Mouse (Mus musculus) hindbrain, postnatal 0 days (tissue): ENCODE measurements at regions not wholly inside any gene's neighbourhood (a gene's known extent, or its start where the extent isn't known, plus 50 kb on each side); places are given as distances from the start of the nearest gene placed in this dataset.

ENCODE experiments used
- ATAC-seq: fragments of 200-750 bp; cut with Nextera tagmentation; 2 replicates; pipeline ENCODE4 v1.8.0; 2017; ENCODE audit warnings: mild to moderate bottlenecking, moderate TSS enrichment, moderate library complexity
- DNase-seq: peaks from one replicate; pipeline ENCODE4 v3.0.0-alpha.2; 2015; ENCODE audit warnings: low spot score
- H3K27ac ChIP-seq: fragments of 300-500 bp; sonication (generic); 2 replicates; pipeline ENCODE4 v1.5.1; 2014; ENCODE audit warnings: mild to moderate bottlenecking
- H3K27me3 ChIP-seq: fragments of 300-500 bp; sonication (generic); 2 replicates; pipeline ENCODE4 v1.6.1; 2014; ENCODE audit warnings: low read length, mixed read lengths; ENCODE audit not compliant: insufficient read depth
- H3K36me3 ChIP-seq: fragments of 300-500 bp; sonication (generic); 2 replicates; pipeline ENCODE4 v1.6.1; 2014; ENCODE audit warnings: low read length, mixed read lengths; ENCODE audit not compliant: insufficient read depth
- H3K4me1 ChIP-seq: fragments of 300-500 bp; sonication (generic); 2 replicates; pipeline ENCODE4 v1.6.1; 2014; ENCODE audit warnings: antibody characterized with exemption, low read length, mixed read lengths; ENCODE audit not compliant: insufficient read depth
- H3K4me2 ChIP-seq: fragments of 300-500 bp; sonication (generic); 2 replicates; pipeline ENCODE4 v1.6.1; 2014; ENCODE audit warnings: low read depth, mild to moderate bottlenecking, low read length, moderate library complexity, mixed read lengths
- H3K4me3 ChIP-seq: fragments of 300-500 bp; sonication (generic); 2 replicates; pipeline ENCODE4 v1.5.1; 2014; ENCODE audit warnings: low read length
- H3K9ac ChIP-seq: fragments of 300-500 bp; sonication (generic); replicated peaks from 2 replicates; pipeline ENCODE4 v1.6.1; 2014; ENCODE audit warnings: mild to moderate bottlenecking, low read length, moderate library complexity, mixed read lengths
- H3K9me3 ChIP-seq: fragments of 300-500 bp; sonication (generic); 2 replicates; pipeline ENCODE4 v1.6.1; 2016; ENCODE audit warnings: low read length, mixed read lengths
- CTCF ChIP-seq: IDR thresholded peaks from 2 replicates; pipeline ENCODE4 v1.5.1; 2016; ENCODE audit warnings: antibody characterized with exemption, control low read depth, low read depth
- WGBS: fragments of 180-500 bp; shearing (Covaris S2); extraction: QIAGEN DNeasy Blood & Tissue Kit; methylation state at CpG from one replicate; pipeline ENCODE4 v1.1.7; 2014; 5-methylcytosine and 5-hydroxymethylcytosine counted together

DNA sequence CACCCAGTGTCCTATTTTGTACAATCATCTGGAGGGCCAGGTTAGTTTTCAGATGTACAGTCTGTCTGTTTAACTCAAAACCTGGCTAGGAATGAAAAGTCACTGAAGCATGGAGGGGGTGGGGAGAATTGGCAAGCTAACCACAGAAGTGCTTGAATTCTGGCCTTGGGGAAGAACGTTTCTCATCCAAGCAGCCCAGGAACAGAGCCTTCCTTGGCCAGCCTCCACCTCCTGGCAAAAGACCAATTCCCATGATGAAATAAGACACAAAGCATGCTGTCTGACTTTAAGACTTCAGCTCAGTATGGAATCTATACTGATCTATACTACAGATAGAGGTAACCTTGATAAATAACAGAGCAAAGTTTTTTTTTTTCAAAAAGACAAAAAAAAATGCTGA lies 80.3 kb upstream of the Zfp648 start:
- Histone ChIP-seq H3K4me2 (no peak overlapping the region), H3K4me1 (peaks cover 5% of the 10 kb centered on the region), H3K9ac (no peak overlapping the region), H3K4me3 (no peak overlapping the region), H3K9me3 (no peaks in the 10 kb centered on the region), H3K36me3 (no peaks in the 10 kb centered on the region), H3K27ac (peak overlapping the region; percentile 48; the same call in 1 of the 2 replicates), H3K27me3 (no peaks in the 10 kb centered on the region)
- WGBS = 11% methylated on average over 1 of the region's 1 CpGs
- ATAC-seq (peak; percentile 68), DNase-seq (peak; percentile 83)
- no peak for TF ChIP-seq CTCF

DNA sequence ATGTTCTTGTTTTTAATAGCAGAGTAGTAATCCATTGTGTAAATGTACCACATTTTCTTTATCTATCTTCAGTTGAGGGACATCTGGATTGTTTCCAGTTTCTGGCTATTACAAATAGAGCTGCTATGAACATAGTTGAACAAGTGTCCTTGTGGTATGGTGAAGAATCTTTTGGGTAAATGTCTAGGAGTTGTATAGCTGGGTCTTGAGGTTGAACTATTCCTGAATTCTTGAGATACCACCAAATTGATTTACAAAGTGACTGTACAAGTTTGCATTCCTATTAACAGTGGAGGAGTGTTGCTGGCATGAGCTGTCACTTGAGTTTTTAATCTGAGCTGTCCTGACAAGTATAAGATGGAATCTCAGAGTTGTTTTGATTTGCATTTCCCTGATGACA lies 76.0 kb upstream of the Zfp648 start:
- Histone ChIP-seq H3K4me3 (no peak overlapping the region), H3K27me3 (no peaks in the 10 kb centered on the region), H3K4me1 (no peaks in the 10 kb centered on the region), H3K9me3 (no peaks in the 10 kb centered on the region), H3K9ac (no peak overlapping the region), H3K27ac (no peak overlapping the region), H3K4me2 (no peak overlapping the region), H3K36me3 (no peaks in the 10 kb centered on the region)
- ATAC-seq (no peak), DNase-seq (no peak)
- no peak for TF ChIP-seq CTCF

GRCm38 (mm10) chr1:154126487-154126886 lies 74.5 kb upstream of the Zfp648 start:
- Histone ChIP-seq H3K9me3 (no peaks in the 10 kb centered on the region), H3K4me3 (no peak overlapping the region), H3K4me1 (no peaks in the 10 kb centered on the region), H3K27me3 (no peaks in the 10 kb centered on the region), H3K9ac (no peak overlapping the region), H3K36me3 (no peaks in the 10 kb centered on the region), H3K4me2 (no peak overlapping the region), H3K27ac (no peak overlapping the region)
- ATAC-seq = no peak
- DNase-seq = no peak
- TF ChIP-seq CTCF = no peak
- WGBS = 75% methylated on average over 4 of the region's 4 CpGs

DNA sequence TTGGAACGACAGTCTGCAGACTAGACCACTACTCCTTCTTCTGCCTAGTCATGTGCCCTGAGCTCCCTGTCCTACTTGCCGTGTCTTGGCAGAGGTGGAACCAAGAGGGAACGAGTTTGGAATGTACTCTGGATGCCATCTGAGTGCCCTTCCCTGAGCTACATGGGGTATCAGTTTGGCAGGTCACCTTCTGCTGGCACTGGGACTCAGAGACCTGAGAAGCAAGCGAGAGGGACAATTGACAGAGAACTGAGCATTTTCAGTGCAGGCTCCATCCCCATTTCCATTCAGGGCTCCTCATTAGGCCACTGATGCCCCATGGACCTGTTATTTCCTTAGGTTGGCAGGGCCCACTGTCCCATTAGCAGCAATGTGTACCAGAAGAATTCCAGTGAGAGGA lies 61.5 kb upstream of the Zfp648 start:
- Histone ChIP-seq H3K27me3 (no peaks in the 10 kb centered on the region), H3K9ac (no peak overlapping the region), H3K4me1 (no peaks in the 10 kb centered on the region), H3K4me3 (no peak overlapping the region), H3K9me3 (no peaks in the 10 kb centered on the region), H3K4me2 (no peak overlapping the region), H3K36me3 (no peaks in the 10 kb centered on the region), H3K27ac (no peak overlapping the region)
- 49% methylated on average over 4 of the region's 4 CpGs for WGBS
- no peak for ATAC-seq
- DNase-seq = no peak
- TF ChIP-seq CTCF = no peak

DNA sequence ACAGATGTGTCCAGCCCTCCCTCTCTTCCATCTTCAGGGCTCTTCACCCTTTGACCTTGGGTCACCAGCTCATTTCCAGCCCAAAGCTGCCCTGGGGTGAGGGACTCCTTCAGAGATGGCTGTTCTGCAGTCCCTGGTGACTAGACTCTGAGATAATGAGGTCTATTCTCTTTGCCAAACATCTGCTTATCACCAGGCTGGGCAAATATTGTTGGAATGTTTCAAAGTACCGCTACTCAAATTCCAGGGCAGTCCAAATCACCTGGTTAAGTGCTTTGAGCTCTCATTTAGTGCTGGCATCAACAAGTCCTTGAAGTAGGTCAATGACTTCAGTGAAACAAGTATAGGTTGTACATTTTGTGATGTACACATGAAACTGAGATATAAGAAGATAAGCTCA lies 57.3 kb upstream of the Zfp648 start:
- no peaks in the 10 kb centered on the region for H3K36me3 ChIP-seq
- no peaks in the 10 kb centered on the region for H3K4me1 ChIP-seq
- no peak overlapping the region for H3K9ac ChIP-seq
- WGBS = 62% methylated on average over 1 of the region's 1 CpGs
- H3K27ac ChIP-seq = no peak overlapping the region
- no peak for TF ChIP-seq CTCF
- no peak overlapping the region for H3K4me2 ChIP-seq
- no peak overlapping the region for H3K4me3 ChIP-seq
- H3K27me3 ChIP-seq = no peaks in the 10 kb centered on the region
- ATAC-seq = no peak
- no peaks in the 10 kb centered on the region for H3K9me3 ChIP-seq
- DNase-seq = no peak

DNA sequence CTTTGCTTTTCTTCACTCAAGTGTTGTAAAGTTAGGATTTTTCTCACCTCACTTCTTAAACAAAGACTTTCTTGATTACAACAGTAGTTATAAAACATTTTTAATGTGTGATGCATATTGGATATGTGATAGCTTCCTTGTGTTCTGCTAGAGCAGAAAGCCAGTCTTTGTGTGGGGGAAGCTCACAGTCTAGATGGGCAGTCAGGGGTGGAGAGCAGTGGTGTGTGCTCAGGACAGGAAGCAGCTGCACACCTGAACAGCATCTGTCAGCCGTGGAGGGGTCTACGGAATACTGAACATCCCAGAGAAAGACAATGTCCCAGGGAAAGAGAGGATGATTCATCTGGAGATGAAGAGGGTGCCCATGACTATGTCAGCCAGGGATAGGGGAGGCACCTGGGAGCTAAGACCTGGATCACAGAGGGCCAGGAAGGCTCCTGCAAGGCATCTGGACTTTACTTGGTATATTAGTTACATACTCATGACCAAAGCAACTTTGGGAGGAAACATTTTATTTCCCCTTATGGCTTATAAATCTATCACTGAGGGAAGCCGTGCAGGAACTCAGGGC lies 53.9 kb upstream of the Zfp648 start:
- no peaks in the 10 kb centered on the region for H3K27me3 ChIP-seq
- no peak for TF ChIP-seq CTCF
- WGBS = 81% methylated on average over 3 of the region's 3 CpGs
- no peaks in the 10 kb centered on the region for H3K36me3 ChIP-seq
- H3K9me3 ChIP-seq = no peaks in the 10 kb centered on the region
- H3K4me1 ChIP-seq = peaks cover 12% of the 10 kb centered on the region
- H3K4me2 ChIP-seq = no peak overlapping the region
- H3K9ac ChIP-seq = no peak overlapping the region
- no peak overlapping the region for H3K4me3 ChIP-seq
- H3K27ac ChIP-seq = no peak overlapping the region
- no peak for ATAC-seq
- DNase-seq = no peak

DNA sequence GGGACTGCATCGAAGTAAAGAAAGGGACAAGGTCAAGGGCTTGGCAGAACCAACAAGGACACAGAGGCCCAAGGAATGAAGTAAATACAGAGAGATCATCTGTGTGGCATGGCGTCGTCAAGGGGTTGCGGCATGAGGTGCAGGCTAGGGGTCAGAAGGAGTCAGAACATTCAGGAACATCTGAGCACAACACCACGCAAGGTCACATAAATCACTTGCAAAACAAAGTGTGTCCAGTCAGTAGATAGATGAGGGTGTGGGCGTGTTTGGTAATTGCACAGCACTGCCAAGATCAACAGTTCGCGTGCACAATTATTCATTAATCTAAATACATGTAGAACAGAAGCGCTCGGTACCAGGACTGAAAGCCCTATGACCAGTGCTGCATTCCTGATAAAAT lies 52.0 kb upstream of the Zfp648 start:
- no peak for TF ChIP-seq CTCF
- Histone ChIP-seq H3K36me3 (no peaks in the 10 kb centered on the region), H3K27ac (no peak overlapping the region), H3K9me3 (no peaks in the 10 kb centered on the region), H3K9ac (no peak overlapping the region), H3K4me1 (peaks cover 12% of the 10 kb centered on the region), H3K4me3 (no peak overlapping the region), H3K4me2 (no peak overlapping the region), H3K27me3 (no peaks in the 10 kb centered on the region)
- 87% methylated on average over 10 of the region's 10 CpGs for WGBS
- DNase-seq = no peak
- no peak for ATAC-seq
